Mouse (Mus musculus) left cerebral cortex, postnatal 4 days (tissue): ENCODE data around the gene Gm12355. TPM values are rescaled to one million over a fixed set of nuclear protein-coding genes. Genes with fewer than 3 reads are reported as not detected.

Experiments used
- DNase-seq: peaks from one replicate; pipeline ENCODE4 v3.0.0-alpha.2; 2022
- intact Hi-C: fragments of 180-260 bp; cut with DNase I; formaldehyde crosslinking; loops from one replicate; pipeline ENCODE4 v1.15.1; 2025
- total RNA-seq, 2 experiments: library from RNA; stranded (reverse); gene quantifications; 2 replicates each; pipeline ENCODE4 v1.2.3; 2021

The Gm12355 gene
- total RNA-seq, 2 experiments from 2014 or later = 24.2 to 26.4 TPM

GRCm38 (mm10) chr11:98603953-98604352 lies 21.5 kb downstream of the Gm12355 start:
- intact Hi-C loops = no loop called here
- DNase-seq = no peak

- intact Hi-C loops = no loop called here
Measured at GRCm38 (mm10) chr11:98602090-98602690, 23.3 kb downstream of the Gm12355 start.

GRCm38 (mm10) chr11:98599291-98599690 lies 26.2 kb downstream of the Gm12355 start:
- peak; percentile 24 for DNase-seq
- intact Hi-C loops = no loop called here

More at GRCm38 (mm10) chr11:98602090-98602690, 23.3 kb downstream of the Gm12355 start:
- DNase-seq = no peak

GRCm38 (mm10) chr11:98598851-98599290 lies 26.6 kb downstream of the Gm12355 start:
- intact Hi-C loops = no loop called here
- peak; percentile 67 for DNase-seq

GRCm38 (mm10) chr11:98597991-98598390 lies 27.5 kb downstream of the Gm12355 start, which contains the start of gene Lrrc3c:
Lrrc3c (plus strand) TSS chr11:98598291.
- DNase-seq = no peak
- intact Hi-C loops = no loop called here

GRCm38 (mm10) chr11:98597363-98597762 lies 28.1 kb downstream of the Gm12355 start:
- DNase-seq = peak; percentile 49
- intact Hi-C loops = no loop called here

- intact Hi-C loops = no loop called here
- no peak for DNase-seq
Measured at GRCm38 (mm10) chr11:98595955-98596354, 29.5 kb downstream of the Gm12355 start.

GRCm38 (mm10) chr11:98595473-98595872 lies 30.0 kb downstream of the Gm12355 start:
- intact Hi-C loops = no loop called here

GRCm38 (mm10) chr11:98595021-98595420 lies 30.4 kb downstream of the Gm12355 start:
- intact Hi-C loops = no loop called here
- DNase-seq = no peak

More at GRCm38 (mm10) chr11:98595473-98595872, 30.0 kb downstream of the Gm12355 start:
- no peak for DNase-seq

GRCm38 (mm10) chr11:98590548-98591445 lies 34.7 kb downstream of the Gm12355 start:
- intact Hi-C loops = no loop called here
- DNase-seq = peak; percentile 27

GRCm38 (mm10) chr11:98589306-98589705 lies 36.2 kb downstream of the Gm12355 start:
- no peak for DNase-seq
- intact Hi-C loops = no loop called here

GRCm38 (mm10) chr11:98588833-98589281 lies 36.6 kb downstream of the Gm12355 start:
- intact Hi-C loops = no loop called here
- no peak for DNase-seq

GRCm38 (mm10) chr11:98587684-98588546 lies 37.5 kb downstream of the Gm12355 start:
- DNase-seq = peak; percentile 65
- intact Hi-C loops = no loop called here

- peak; percentile 99 for DNase-seq
- intact Hi-C loops = no loop called here
Measured at GRCm38 (mm10) chr11:98586892-98587563, 38.4 kb downstream of the Gm12355 start, which contains the start of gene Ormdl3. Ormdl3 (minus strand) TSS chr11:98587368.

- intact Hi-C loops = no loop called here
- peak; percentile 24 for DNase-seq
Measured at GRCm38 (mm10) chr11:98586087-98586891, 39.2 kb downstream of the Gm12355 start.

GRCm38 (mm10) chr11:98584629-98585177 lies 40.8 kb downstream of the Gm12355 start:
- intact Hi-C loops = no loop called here
- DNase-seq = no peak

GRCm38 (mm10) chr11:98584146-98584545 lies 41.3 kb downstream of the Gm12355 start:
- no peak for DNase-seq
- intact Hi-C loops = no loop called here

GRCm38 (mm10) chr11:98583571-98583970 lies 41.9 kb downstream of the Gm12355 start:
- DNase-seq = no peak
- intact Hi-C loops = no loop called here

GRCm38 (mm10) chr11:98583265-98583552 lies 42.3 kb downstream of the Gm12355 start:
- intact Hi-C loops = no loop called here
- no peak for DNase-seq
